Mouse (Mus musculus): ENCODE measurements around the gene Sco2. TPM values are rescaled to one million over a fixed set of nuclear protein-coding genes. Genes with fewer than 3 reads are reported as not detected.

Gene Sco2
- total RNA-seq (2023) = 17.8 TPM

GRCm38 (mm10) chr15:89373762-89374248 lies at the start of gene Sco2:
Gene Sco2, minus strand, starts transcription at chr15:89373846.

GRCm38 (mm10) chr15:89410118-89410517 lies 36.5 kb upstream of the Sco2 start, which contains the start of gene Syce3:
Gene Syce3, minus strand, starts transcription at chr15:89410503.

GRCm38 (mm10) chr15:89384617-89385016 lies 11.0 kb upstream of the Sco2 start, which contains the start of gene Klhdc7b:
Gene Klhdc7b, plus strand, starts transcription at chr15:89384917.

GRCm38 (mm10) chr15:89378831-89379401 lies 5.3 kb upstream of the Sco2 start, which contains the start of gene Odf3b:
Gene Odf3b, minus strand, starts transcription at chr15:89379282.

GRCm38 (mm10) chr15:89376957-89377356 lies 3.3 kb upstream of the Sco2 start, which contains the start of gene Tymp:
Gene Tymp, minus strand, starts transcription at chr15:89377039.

GRCm38 (mm10) chr15:89355241-89356187 lies 18.1 kb downstream of the Sco2 start, which contains the start of the genes Lmf2 and Ncaph2:
Gene Lmf2, minus strand, starts transcription at chr15:89355659.
Gene Ncaph2, plus strand, starts transcription at chr15:89355719.

GRCm38 (mm10) chr15:89334271-89334670 lies 39.4 kb downstream of the Sco2 start, which contains the start of gene Miox:
Gene Miox, plus strand, starts transcription at chr15:89334398.

GRCm38 (mm10) chr15:89322670-89323522 lies 50.8 kb downstream of the Sco2 start, which contains the start of gene Adm2:
Gene Adm2, plus strand, starts transcription at chr15:89322720.

Other genes with a start within 250 kb of the Sco2 start
- gene Hdac10, start 245.1 kb downstream of the Sco2 start, total RNA-seq (2023) = 13.4 TPM
- gene Mapk12, start 233.1 kb downstream of the Sco2 start, total RNA-seq (2023) = 0.37 TPM
- 7.1 TPM for gene Mapk11, start 224.2 kb downstream of the Sco2 start, total RNA-seq (2023)
- 1.8 TPM for gene Plxnb2, start 193.1 kb downstream of the Sco2 start, total RNA-seq (2023)
- gene Dennd6b, start 177.3 kb downstream of the Sco2 start, total RNA-seq (2023) = 24.3 TPM
- gene Ppp6r2, start 162.3 kb downstream of the Sco2 start, total RNA-seq (2023) = 38.3 TPM
- 424 TPM for gene Sbf1, start 58.5 kb downstream of the Sco2 start, total RNA-seq (2023)
- not detected for gene Adm2, start 51.1 kb downstream of the Sco2 start, total RNA-seq (2023)
- not detected for gene Miox, start 39.4 kb downstream of the Sco2 start, total RNA-seq (2023)
- gene Lmf2, start 18.2 kb downstream of the Sco2 start, total RNA-seq (2023) = 33.6 TPM
- 117 TPM for gene Ncaph2, start 18.1 kb downstream of the Sco2 start, total RNA-seq (2023)
- 0.49 TPM for gene Tymp, start 3.2 kb upstream of the Sco2 start, total RNA-seq (2023)
- gene Odf3b, start 5.4 kb upstream of the Sco2 start, total RNA-seq (2023) = not detected
- gene Klhdc7b, start 11.1 kb upstream of the Sco2 start, total RNA-seq (2023) = not detected
- gene Syce3, start 36.7 kb upstream of the Sco2 start, total RNA-seq (2023) = not detected
- 8.1 TPM for gene Cpt1b, start 52.0 kb upstream of the Sco2 start, total RNA-seq (2023)
- gene C730034F03Rik, start 55.7 kb upstream of the Sco2 start, total RNA-seq (2023) = 12.1 TPM
- not detected for gene Gm44502, start 55.9 kb upstream of the Sco2 start, total RNA-seq (2023)
- 220 TPM for gene Chkb, start 56.1 kb upstream of the Sco2 start, total RNA-seq (2023)
- gene Mapk8ip2, start 80.1 kb upstream of the Sco2 start, total RNA-seq (2023) = not detected
- gene Arsa, start 103.6 kb upstream of the Sco2 start, total RNA-seq (2023) = 13.4 TPM
- 0.43 TPM for gene Shank3, start 125.8 kb upstream of the Sco2 start, total RNA-seq (2023)
- not detected for gene Acr, start 194.5 kb upstream of the Sco2 start, total RNA-seq (2023)
- 1.1 TPM for gene Rabl2, start 218.1 kb upstream of the Sco2 start, total RNA-seq (2023)

All from CD8-positive naive resting alpha-beta T cell, adult 57 days (primary cell).